ENCODE assay signal across 13 mouse cellular contexts in genomic region chr11:73236731-73237130, GRCm38 (mm10). TPM values are rescaled to one million over a fixed set of nuclear protein-coding genes. Genes with fewer than 3 reads are reported as not detected.
DNase-seq lines count a peak whose midpoint lies in the region; ATAC-seq and TF ChIP-seq lines count a peak whose summit lies in the region.
"Had no signal": no experiment of that assay in that cellular context is flagged by ENCODE, and none has a peak within 500 bp of the region (broad histone marks: within the 10 kb centered on the region; RNA-seq: fewer than 3 reads in every experiment).

No protein-coding gene starts in this region.

- no peaks in the 10 kb centered on the region for H3K27me3 ChIP-seq in heart, embryonic 15.5 days
- H3K27me3 ChIP-seq in kidney, postnatal 0 days (ENCODE audit: insufficient read depth, low read length): no peaks in the 10 kb centered on the region
- H3K27me3 ChIP-seq in limb, embryonic 15.5 days: no peaks in the 10 kb centered on the region
- H3K27me3 ChIP-seq: forebrain, embryonic 15.5 days had no signal

- no peak for DNase-seq in heart, adult 11 months
- peak; percentile 6 for DNase-seq in kidney, postnatal 0 days (ENCODE audit: low spot score)
- no peak for DNase-seq in kidney, postnatal 36 days
- DNase-seq in adipocyte (ENCODE audit: low spot score): peak; percentile 61
- no peak for DNase-seq in thymus, postnatal 14 days
- DNase-seq: cerebellum, adult 8-10 months; layer of hippocampus, adult 9-11 months had no signal

- H3K9ac ChIP-seq in heart, embryonic 15.5 days: no peak overlapping the region
- H3K9ac ChIP-seq in kidney, postnatal 0 days (ENCODE audit: low read depth, low read length): no peak overlapping the region
- no peak overlapping the region for H3K9ac ChIP-seq in limb, embryonic 15.5 days
- H3K9ac ChIP-seq: forebrain, embryonic 15.5 days; liver, embryonic 14.5 days had no signal

- peak overlapping the region; percentile 50 for H3K27ac ChIP-seq in heart, embryonic 15.5 days
- no peak overlapping the region for H3K27ac ChIP-seq in kidney, postnatal 0 days
- peak overlapping the region; percentile 67 for H3K27ac ChIP-seq in limb, embryonic 15.5 days
- H3K27ac ChIP-seq: forebrain, embryonic 15.5 days; liver, embryonic 14.5 days had no signal

- H3K9me3 ChIP-seq in heart, embryonic 15.5 days (replicated peaks): no peaks in the 10 kb centered on the region
- no peaks in the 10 kb centered on the region for H3K9me3 ChIP-seq in kidney, postnatal 0 days (replicated peaks; ENCODE audit: low read length)
- no peaks in the 10 kb centered on the region for H3K9me3 ChIP-seq in limb, embryonic 15.5 days
- H3K9me3 ChIP-seq: forebrain, embryonic 15.5 days had no signal

- H3K36me3 ChIP-seq in heart, embryonic 15.5 days: no peaks in the 10 kb centered on the region
- H3K36me3 ChIP-seq in kidney, postnatal 0 days (ENCODE audit: insufficient read depth, low read length): no peaks in the 10 kb centered on the region
- H3K36me3 ChIP-seq in limb, embryonic 15.5 days: no peaks in the 10 kb centered on the region
- H3K36me3 ChIP-seq: forebrain, embryonic 15.5 days had no signal

- H3K4me1 ChIP-seq in heart, embryonic 15.5 days (replicated peaks): 0 out of 2 replicates have a peak, but pooled peaks cover 7% of the 10 kb centered on the region
- H3K4me1 ChIP-seq in kidney, postnatal 0 days (replicated peaks; ENCODE audit: insufficient read depth, low read length): no peaks in the 10 kb centered on the region
- peaks cover 17% of the 10 kb centered on the region for H3K4me1 ChIP-seq in limb, embryonic 15.5 days
- H3K4me1 ChIP-seq: forebrain, embryonic 15.5 days had no signal

- H3K4me2 ChIP-seq in heart, embryonic 15.5 days: no peak overlapping the region
- no peak overlapping the region for H3K4me2 ChIP-seq in kidney, postnatal 0 days (ENCODE audit: low read length)
- no peak overlapping the region for H3K4me2 ChIP-seq in limb, embryonic 15.5 days
- H3K4me2 ChIP-seq: forebrain, embryonic 15.5 days had no signal

- ATAC-seq in heart, embryonic 15.5 days (replicated peaks; ENCODE audit: insufficient number of reproducible peaks, insufficient read depth, low FRiP score, low read depth): no peak
- no peak for ATAC-seq in kidney, postnatal 0 days (replicated peaks; ENCODE audit: low FRiP score, low read depth)
- ATAC-seq in limb, embryonic 15.5 days (ENCODE audit: insufficient number of reproducible peaks, low FRiP score, low TSS enrichment, low read depth): no peak
- ATAC-seq: forebrain, embryonic 15.5 days had no signal

- WGBS in heart, embryonic 15.5 days: 55% methylated on average over 3 of the region's 3 CpGs
- 64% methylated on average over 3 of the region's 3 CpGs for WGBS in kidney, postnatal 0 days
- 34% methylated on average over 3 of the region's 3 CpGs for WGBS in limb, embryonic 15.5 days

- TF ChIP-seq CTCF in kidney, postnatal 0 days (IDR thresholded peaks at IDR 0.05; ENCODE audit: low read depth): no peak

- H3K4me3 ChIP-seq in heart, embryonic 15.5 days: no peak overlapping the region
- H3K4me3 ChIP-seq in kidney, postnatal 0 days (replicated peaks; ENCODE audit: low read depth, low read length): no peak overlapping the region
- no peak overlapping the region for H3K4me3 ChIP-seq in limb, embryonic 15.5 days
- H3K4me3 ChIP-seq: erythroblast, embryonic 14.5 days; forebrain, embryonic 15.5 days had no signal

RNA-seq across cellular contexts. Expression of gene Trpv1, which starts 2.6 kb away (rescaled TPM):
- 0.06 and 0.11 TPM in 2 replicates for polyA plus RNA-seq in heart, embryonic 15.5 days (2015; fragmentation: Nextera tagmentation; extraction: Ambion mirVana)
- polyA plus RNA-seq in kidney, postnatal 0 days (2015; fragmentation: Nextera tagmentation; extraction: Ambion mirVana): not detected in 2 replicates
- 0.09 and 0.13 TPM in 2 replicates for polyA plus RNA-seq in limb, embryonic 15.5 days (2015; fragmentation: Nextera tagmentation; extraction: Ambion mirVana)
- polyA plus RNA-seq: erythroblast, embryonic 14.5 days; liver, embryonic 14.5 days; midbrain, embryonic 14.5 days had no signal

RNA-seq across cellular contexts. Expression of gene Trpv3, which starts 30.5 kb away (rescaled TPM):
- polyA plus RNA-seq in heart, embryonic 15.5 days (2015; fragmentation: Nextera tagmentation; extraction: Ambion mirVana): 0.11 TPM in 2 replicates
- polyA plus RNA-seq in kidney, postnatal 0 days (2015; fragmentation: Nextera tagmentation; extraction: Ambion mirVana): 0.16 and 0.19 TPM in 2 replicates
- 0.88 and 0.92 TPM in 2 replicates for polyA plus RNA-seq in limb, embryonic 15.5 days (2015; fragmentation: Nextera tagmentation; extraction: Ambion mirVana)

RNA-seq across cellular contexts. Expression of gene Shpk, which starts 37.5 kb away (rescaled TPM):
- polyA plus RNA-seq in heart, embryonic 15.5 days (2015; fragmentation: Nextera tagmentation; extraction: Ambion mirVana): 0.76 and 1.1 TPM in 2 replicates
- 3.8 and 3.9 TPM in 2 replicates for polyA plus RNA-seq in kidney, postnatal 0 days (2015; fragmentation: Nextera tagmentation; extraction: Ambion mirVana)
- 2.8 and 3.0 TPM in 2 replicates for polyA plus RNA-seq in limb, embryonic 15.5 days (2015; fragmentation: Nextera tagmentation; extraction: Ambion mirVana)

RNA-seq across cellular contexts. Expression of gene Ctns, which starts 37.9 kb away (rescaled TPM):
- polyA plus RNA-seq in heart, embryonic 15.5 days (2015; fragmentation: Nextera tagmentation; extraction: Ambion mirVana): 12.5 and 13.2 TPM in 2 replicates
- polyA plus RNA-seq in kidney, postnatal 0 days (2015; fragmentation: Nextera tagmentation; extraction: Ambion mirVana): 21.7 and 22.8 TPM in 2 replicates
- 22.0 and 24.6 TPM in 2 replicates for polyA plus RNA-seq in limb, embryonic 15.5 days (2015; fragmentation: Nextera tagmentation; extraction: Ambion mirVana)

RNA-seq across cellular contexts. Expression of gene Tax1bp3, which starts 59.8 kb away (rescaled TPM):
- 222 and 231 TPM in 2 replicates for polyA plus RNA-seq in heart, embryonic 15.5 days (2015; fragmentation: Nextera tagmentation; extraction: Ambion mirVana)
- polyA plus RNA-seq in kidney, postnatal 0 days (2015; fragmentation: Nextera tagmentation; extraction: Ambion mirVana): 227 and 237 TPM in 2 replicates
- polyA plus RNA-seq in limb, embryonic 15.5 days (2015; fragmentation: Nextera tagmentation; extraction: Ambion mirVana): 217 and 224 TPM in 2 replicates

Comparison
In these comparisons a context has a peak if more than half of its experiments do, and no peak if none do; other contexts are left out.
1. DNase-seq: peak in kidney, postnatal 0 days (single experiment) and adipocyte (single experiment); none in heart, adult 11 months (single experiment), kidney, postnatal 36 days (0 of 2) and thymus, postnatal 14 days (single experiment).